Mouse (Mus musculus) megakaryocyte, embryonic 14.5 days (primary cell): ENCODE measurements around the gene Smyd4.

Source experiments
- FLI1 ChIP-seq: IDR thresholded peaks from 2 replicates; pipeline ENCODE4 v1.6.1; 2012; ENCODE audit warnings: low read length, inconsistent platforms, mixed read lengths
- GATA1 ChIP-seq: IDR thresholded peaks from 3 replicates; pipeline ENCODE4 v1.6.1; 2012; ENCODE audit warnings: mixed read lengths, low read length, inconsistent platforms, borderline replicate concordance

DNA sequence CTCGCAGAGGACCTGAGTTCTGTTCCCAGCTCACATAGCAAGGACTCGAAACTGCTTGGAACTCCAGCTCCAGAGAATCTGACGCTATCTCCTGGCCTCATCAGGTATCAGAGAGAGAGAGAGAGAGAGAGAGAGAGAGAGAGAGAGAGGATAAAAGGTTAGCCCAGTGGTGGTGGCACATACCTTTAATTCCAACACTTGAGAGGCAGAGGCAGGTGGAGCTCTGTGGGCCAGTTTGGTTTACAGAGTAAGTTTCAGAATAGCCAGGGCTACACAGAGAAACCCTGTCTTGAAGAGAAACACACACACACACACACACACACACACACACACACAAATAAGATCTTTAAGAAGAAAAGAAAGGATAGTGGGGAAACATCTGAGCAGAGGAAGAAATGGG is 74.9 kb downstream of the Smyd4 start:
- TF ChIP-seq GATA1: no peak
- TF ChIP-seq FLI1: no peak
